Mouse (Mus musculus) midbrain, embryonic 10.5 days (tissue): Measurements from ENCODE around the gene Wfs1. TPM values are rescaled to one million over a fixed set of nuclear protein-coding genes. Genes with fewer than 3 reads are reported as not detected.
"Not testable (repeated sequence)": the region's sequence is repeated elsewhere in the genome, so short reads cannot be mapped to it uniquely, and the experiment has no call there.

Experiments
- DNase-seq: peaks from one replicate; pipeline ENCODE4 v3.0.0-alpha.2; 2017; ENCODE audit warnings: low spot score
- H3K27ac ChIP-seq: fragments of 300-500 bp; sonication (generic); replicated peaks from 2 replicates; pipeline ENCODE4 v1.5.1; 2016; ENCODE audit warnings: mild to moderate bottlenecking
- H3K27me3 ChIP-seq: fragments of 300-500 bp; sonication (generic); 2 replicates; pipeline ENCODE4 v1.6.1; 2016; ENCODE audit warnings: low read depth, mild to moderate bottlenecking; ENCODE audit not compliant: poor library complexity, severe bottlenecking
- H3K36me3 ChIP-seq: fragments of 300-500 bp; sonication (generic); 2 replicates; pipeline ENCODE4 v1.6.1; 2016; ENCODE audit warnings: mild to moderate bottlenecking, moderate library complexity
- H3K4me1 ChIP-seq: fragments of 300-500 bp; sonication (generic); 2 replicates; pipeline ENCODE4 v1.6.1; 2016
- H3K4me3 ChIP-seq: fragments of 300-500 bp; sonication (generic); 2 replicates; pipeline ENCODE4 v1.5.1; 2016; ENCODE audit warnings: mild to moderate bottlenecking, moderate library complexity
- H3K9me3 ChIP-seq: fragments of 300-500 bp; sonication (generic); replicated peaks from 2 replicates; pipeline ENCODE4 v1.6.1; 2016; ENCODE audit warnings: mild to moderate bottlenecking
- WGBS: fragments of 180-500 bp; shearing (Covaris S2); methylation state at CpG from one replicate; pipeline ENCODE4 v1.1.7; 2016; 5-methylcytosine and 5-hydroxymethylcytosine counted together
- polyA plus RNA-seq: library from polyadenylated mRNA; unstranded; fragments of >200 nt; fragmentation: Nextera tagmentation; extraction: Ambion mirVana; gene quantifications from 2 replicates; pipeline ENCODE4 v1.2.1, GENCODE M21; 2016

The Wfs1 gene
- polyA plus RNA-seq, 1 experiment from 2014 or later, result 8.9 TPM

DNA sequence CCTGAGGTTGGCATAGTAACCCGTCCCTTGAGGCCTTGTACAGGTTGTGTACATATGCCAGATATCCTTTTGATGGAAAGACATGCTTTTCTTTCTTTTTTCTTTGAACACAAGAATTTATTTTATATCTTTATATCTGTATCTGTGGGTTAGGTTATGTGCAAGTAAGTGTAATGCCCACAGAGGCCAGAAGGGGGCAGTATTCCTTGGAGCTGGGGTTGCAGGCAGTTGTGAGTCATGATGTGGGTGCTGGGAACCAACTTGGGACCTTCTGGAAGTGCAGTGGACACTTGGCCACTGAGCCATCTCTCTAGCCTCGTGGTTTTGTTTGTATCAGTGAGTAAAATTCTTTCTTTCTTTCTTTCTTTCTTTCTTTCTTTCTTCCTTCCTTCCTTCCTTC is 46.6 kb downstream of the Wfs1 start:
- no peak for DNase-seq
- Histone ChIP-seq H3K4me1 (peaks cover 17% of the 10 kb centered on the region), H3K9me3 (no peaks in the 10 kb centered on the region), H3K4me3 (no peak overlapping the region), H3K27ac (no peak overlapping the region), H3K27me3 (no peaks in the 10 kb centered on the region), H3K36me3 (no peaks in the 10 kb centered on the region)
- WGBS, result 85% methylated on average over 2 of the region's 2 CpGs

- not testable (repeated sequence) for H3K36me3 ChIP-seq, H3K9me3 ChIP-seq, H3K27ac ChIP-seq, H3K27me3 ChIP-seq, H3K4me3 ChIP-seq, DNase-seq
- 92% methylated on average over 2 of the region's 2 CpGs for WGBS
- H3K4me1 ChIP-seq, result peaks cover 13% of the 10 kb centered on the region
These were observed 50.0 kb downstream of the Wfs1 start for GRCm38 (mm10) chr5:36938991-36939390.

GRCm38 (mm10) chr5:36938021-36938420 is 51.0 kb downstream of the Wfs1 start:
- H3K4me3 ChIP-seq, result no peak overlapping the region

DNA sequence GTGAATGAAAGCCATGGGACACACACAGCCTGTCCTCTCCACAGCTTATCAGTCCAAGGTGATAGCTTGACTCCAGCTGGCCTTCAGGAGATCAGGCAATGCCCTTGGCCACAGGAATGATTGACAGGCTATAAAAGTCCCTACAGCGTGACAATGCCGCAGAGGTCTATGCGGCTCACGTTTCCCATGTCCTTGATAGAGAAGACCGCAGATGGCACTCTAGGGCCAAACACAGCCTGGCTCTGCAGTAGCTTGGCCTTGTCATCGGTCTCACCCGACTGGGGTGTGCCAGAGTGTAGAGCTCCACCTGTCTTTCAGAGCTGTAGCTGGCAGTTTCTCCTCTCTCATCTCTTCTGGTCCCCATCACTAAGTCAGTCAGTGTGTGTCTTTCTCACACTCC is 52.5 kb downstream of the Wfs1 start:
- Histone ChIP-seq H3K4me1 (peaks cover 13% of the 10 kb centered on the region), H3K4me3 (no peak overlapping the region), H3K36me3 (no peaks in the 10 kb centered on the region), H3K27ac (peak overlapping the region; percentile 46; the same call in 1 of the 2 replicates), H3K27me3 (no peaks in the 10 kb centered on the region), H3K9me3 (no peaks in the 10 kb centered on the region)
- 88% methylated on average over 7 of the region's 7 CpGs for WGBS
- DNase-seq, result no peak

More at GRCm38 (mm10) chr5:36938021-36938420, 51.0 kb downstream of the Wfs1 start:
- Histone ChIP-seq H3K9me3 (no peaks in the 10 kb centered on the region), H3K36me3 (no peaks in the 10 kb centered on the region), H3K4me1 (peaks cover 13% of the 10 kb centered on the region), H3K27me3 (no peaks in the 10 kb centered on the region), H3K27ac (no peak overlapping the region)
- DNase-seq, result no peak
- 94% methylated on average over 5 of the region's 5 CpGs for WGBS

DNA sequence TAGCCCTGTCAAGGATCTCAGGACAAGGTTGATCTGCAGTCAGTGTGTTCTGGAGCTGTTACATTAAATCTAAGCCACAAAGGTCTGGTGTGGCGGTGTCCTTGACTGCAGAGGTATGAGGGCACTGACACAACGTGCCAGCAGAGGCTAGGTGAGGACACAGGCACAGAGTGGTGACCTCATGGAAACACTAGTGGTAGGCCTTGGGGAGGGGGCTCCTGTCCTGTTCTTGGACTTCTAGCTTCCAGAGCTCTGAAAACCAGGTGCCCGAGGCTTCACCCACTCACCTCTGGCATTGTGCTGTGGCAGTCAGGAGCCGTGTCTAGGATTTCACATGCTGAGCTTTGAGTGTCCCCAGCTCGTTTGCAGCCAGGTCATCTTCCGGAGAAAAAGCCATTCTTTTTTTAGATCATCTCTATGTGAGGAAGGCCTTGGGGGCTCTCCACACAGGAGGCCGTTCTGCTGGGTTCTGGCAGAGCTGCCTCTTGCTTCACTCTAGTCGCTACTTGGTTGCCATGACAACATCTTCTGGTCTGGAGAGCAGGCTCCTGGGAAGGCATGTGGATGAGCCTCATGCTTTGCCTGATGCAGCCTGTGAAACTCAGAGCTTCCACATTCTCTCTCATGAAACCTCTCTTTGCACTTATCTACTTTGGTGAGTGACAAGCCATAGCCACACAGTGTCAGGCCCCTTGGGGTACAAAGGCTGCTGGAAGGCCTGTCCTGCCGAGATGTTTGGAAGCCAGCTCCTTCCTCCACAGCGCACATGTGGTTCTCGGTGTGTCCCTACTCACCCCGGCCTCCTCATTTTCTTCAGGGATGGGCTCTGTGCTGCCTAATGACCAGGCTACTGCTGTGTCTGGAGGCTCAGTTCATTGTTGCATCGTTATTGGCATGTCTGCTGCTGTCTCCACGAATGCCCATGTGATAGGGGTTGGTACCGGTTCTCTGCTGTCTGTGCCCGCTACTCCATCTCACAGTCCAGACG is 53.2 kb downstream of the Wfs1 start:
- 72% methylated on average over 17 of the region's 17 CpGs for WGBS
- DNase-seq, result peak; percentile 34
- H3K9me3 ChIP-seq, result no peaks in the 10 kb centered on the region
- peak overlapping the region; percentile 46; the same call in 1 of the 2 replicates for H3K27ac ChIP-seq
- H3K27me3 ChIP-seq, result no peaks in the 10 kb centered on the region
- no peaks in the 10 kb centered on the region for H3K36me3 ChIP-seq
- H3K4me1 ChIP-seq, result peaks cover 13% of the 10 kb centered on the region
- H3K4me3 ChIP-seq, result no peak overlapping the region

DNA sequence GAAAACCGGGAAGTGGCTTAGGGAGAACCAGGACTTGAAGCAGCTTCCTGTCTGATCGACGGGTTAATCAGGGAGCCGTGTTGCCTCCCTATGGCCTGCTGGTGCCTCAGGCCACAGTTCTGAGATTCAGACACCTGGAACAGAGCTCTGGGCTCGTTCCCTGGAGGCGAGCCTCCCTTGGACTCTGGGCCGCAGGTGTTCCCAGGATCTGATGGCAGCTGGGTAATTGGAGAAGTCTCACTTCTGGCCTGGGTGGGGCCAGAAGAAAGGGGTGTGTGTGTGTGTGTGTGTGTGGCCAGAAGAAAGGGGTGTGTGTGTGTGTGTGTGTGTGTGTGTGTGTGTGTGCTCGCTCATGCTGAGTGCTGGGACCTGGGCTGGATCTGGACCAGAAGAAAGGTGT is 55.6 kb downstream of the Wfs1 start:
- Histone ChIP-seq H3K4me1 (peaks cover 13% of the 10 kb centered on the region), H3K9me3 (no peaks in the 10 kb centered on the region), H3K27me3 (no peaks in the 10 kb centered on the region), H3K27ac (no peak overlapping the region), H3K36me3 (no peaks in the 10 kb centered on the region), H3K4me3 (no peak overlapping the region)
- WGBS, result 74% methylated on average over 7 of the region's 8 CpGs
- DNase-seq, result no peak

- 74% methylated on average over 3 of the region's 3 CpGs for WGBS
- no peaks in the 10 kb centered on the region for H3K36me3 ChIP-seq
These were observed 59.6 kb downstream of the Wfs1 start for GRCm38 (mm10) chr5:36929376-36929775.

DNA sequence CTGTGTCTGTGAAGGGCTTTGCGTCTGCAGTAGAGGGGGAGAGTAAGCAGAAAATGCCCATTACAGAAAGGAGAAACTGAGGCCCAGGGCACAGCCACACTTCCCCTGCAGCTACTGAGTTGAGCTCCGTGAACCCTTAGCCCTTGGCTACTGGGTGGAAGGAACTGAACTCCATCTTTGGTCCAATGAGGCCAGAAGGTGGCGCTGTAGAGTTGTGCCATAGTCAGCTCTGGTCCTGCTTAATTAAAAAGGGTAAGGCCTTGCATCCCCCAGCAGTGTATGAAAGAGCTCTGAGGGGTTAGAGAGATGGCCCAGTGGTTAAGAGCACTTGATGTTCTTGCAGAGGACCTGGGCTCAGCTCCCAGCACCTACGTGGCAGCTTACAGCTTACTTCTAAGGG is 60.3 kb downstream of the Wfs1 start:
- H3K27me3 ChIP-seq, result no peaks in the 10 kb centered on the region
- no peak overlapping the region for H3K27ac ChIP-seq
- peak; percentile 32 for DNase-seq
- H3K4me1 ChIP-seq, result peaks cover 5% of the 10 kb centered on the region
- no peaks in the 10 kb centered on the region for H3K36me3 ChIP-seq
- WGBS, result 50% methylated on average over 4 of the region's 4 CpGs
- no peak overlapping the region for H3K4me3 ChIP-seq
- H3K9me3 ChIP-seq, result no peaks in the 10 kb centered on the region

More at GRCm38 (mm10) chr5:36929376-36929775, 59.6 kb downstream of the Wfs1 start:
- Histone ChIP-seq H3K27ac (no peak overlapping the region), H3K4me1 (no peaks in the 10 kb centered on the region), H3K27me3 (no peaks in the 10 kb centered on the region), H3K9me3 (no peaks in the 10 kb centered on the region), H3K4me3 (no peak overlapping the region)
- no peak for DNase-seq

DNA sequence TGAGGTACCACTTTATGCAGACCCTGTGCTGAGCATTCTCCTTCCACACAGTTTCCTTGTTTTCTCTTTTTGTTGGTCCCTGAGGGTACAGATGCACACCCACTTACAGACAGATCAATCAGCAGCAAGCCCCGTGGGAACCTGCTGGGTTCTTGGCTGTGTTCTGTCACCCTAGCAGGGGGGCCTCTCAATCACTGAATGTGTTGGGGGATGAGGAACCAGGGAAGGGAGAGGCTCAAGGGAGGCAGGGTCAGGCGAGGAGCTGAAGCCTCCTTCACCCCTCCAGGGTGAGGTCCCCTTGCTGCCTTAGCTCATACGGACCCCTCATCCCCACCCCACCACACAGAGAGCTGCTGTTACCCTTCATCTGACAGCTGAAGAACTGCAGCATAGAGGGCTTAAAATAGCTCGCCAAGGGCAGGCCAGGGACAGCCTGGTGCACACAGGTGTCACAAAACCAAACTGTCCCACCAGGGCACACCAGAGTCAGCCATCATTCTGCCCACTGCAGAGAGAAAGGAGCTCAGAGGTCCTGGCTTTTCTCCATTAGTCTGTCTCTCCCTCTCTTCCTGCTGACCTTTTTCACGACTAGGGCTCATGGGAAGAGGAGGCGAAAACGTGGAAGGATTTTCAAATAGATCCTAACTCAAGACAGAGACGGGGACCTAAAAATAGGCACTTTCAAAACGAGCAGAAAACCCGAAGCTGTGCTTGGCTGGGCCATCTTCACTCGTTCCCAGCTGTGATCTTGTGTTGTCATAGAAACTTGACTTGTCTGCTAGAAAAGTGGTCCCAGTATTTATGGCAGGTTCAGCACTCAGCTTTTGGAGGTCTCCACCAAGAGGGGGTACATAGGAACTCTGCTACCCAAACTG is 64.9 kb downstream of the Wfs1 start:
- H3K36me3 ChIP-seq, result no peaks in the 10 kb centered on the region
- no peak overlapping the region for H3K27ac ChIP-seq
- peaks cover 17% of the 10 kb centered on the region for H3K4me1 ChIP-seq
- no peaks in the 10 kb centered on the region for H3K27me3 ChIP-seq
- no peak overlapping the region for H3K4me3 ChIP-seq
- no peaks in the 10 kb centered on the region for H3K9me3 ChIP-seq
- DNase-seq, result no peak
- WGBS, result 64% methylated on average over 11 of the region's 11 CpGs

DNA sequence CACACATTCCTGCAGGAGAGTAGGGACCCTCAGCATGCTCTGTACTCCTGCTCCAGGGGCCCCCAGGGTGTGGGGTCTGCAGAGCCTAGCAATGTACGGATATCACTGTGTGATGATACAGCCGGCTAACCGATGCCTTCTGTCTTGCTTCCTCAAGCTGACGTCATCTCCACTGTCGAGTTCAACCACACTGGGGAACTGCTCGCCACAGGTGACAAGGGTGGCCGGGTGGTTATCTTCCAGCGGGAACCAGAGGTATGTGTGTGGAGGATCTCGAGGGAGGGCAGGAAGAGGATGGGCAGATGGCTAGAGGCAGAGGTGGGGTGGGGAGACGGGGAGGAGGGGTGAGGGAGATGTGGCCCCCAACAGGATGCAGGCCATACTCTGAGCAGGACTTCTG is 66.2 kb downstream of the Wfs1 start:
- no peaks in the 10 kb centered on the region for H3K36me3 ChIP-seq
- no peak for DNase-seq
- H3K4me1 ChIP-seq, result peaks cover 28% of the 10 kb centered on the region
- H3K9me3 ChIP-seq, result no peaks in the 10 kb centered on the region
- no peak overlapping the region for H3K4me3 ChIP-seq
- H3K27me3 ChIP-seq, result no peaks in the 10 kb centered on the region
- no peak overlapping the region for H3K27ac ChIP-seq
- WGBS, result 87% methylated on average over 10 of the region's 10 CpGs

DNA sequence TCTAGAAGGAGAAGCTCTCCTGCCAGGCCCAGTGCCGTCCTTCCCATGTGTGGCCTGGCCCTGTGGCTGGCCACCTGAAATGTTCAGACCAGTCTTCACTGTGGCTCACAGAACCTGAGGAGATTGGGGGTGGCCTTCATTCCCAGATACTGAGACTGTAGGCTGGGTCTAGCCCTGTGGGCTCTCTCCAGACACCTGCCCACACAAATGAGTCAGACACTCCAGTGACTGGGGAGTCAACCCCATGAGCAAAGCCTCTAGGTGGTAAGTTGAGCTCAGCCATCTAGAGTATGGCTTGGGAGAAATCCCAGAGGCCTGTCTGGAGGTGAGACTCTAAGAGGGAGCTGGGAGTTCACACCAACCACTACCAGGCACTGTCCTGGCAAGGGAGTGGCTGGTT is 67.1 kb downstream of the Wfs1 start:
- H3K36me3 ChIP-seq, result no peaks in the 10 kb centered on the region
- no peaks in the 10 kb centered on the region for H3K27me3 ChIP-seq
- H3K27ac ChIP-seq, result no peak overlapping the region
- H3K4me1 ChIP-seq, result peaks cover 29% of the 10 kb centered on the region
- no peak overlapping the region for H3K4me3 ChIP-seq
- DNase-seq, result no peak
- H3K9me3 ChIP-seq, result no peaks in the 10 kb centered on the region
- WGBS, result 90% methylated on average over 1 of the region's 1 CpGs

DNA sequence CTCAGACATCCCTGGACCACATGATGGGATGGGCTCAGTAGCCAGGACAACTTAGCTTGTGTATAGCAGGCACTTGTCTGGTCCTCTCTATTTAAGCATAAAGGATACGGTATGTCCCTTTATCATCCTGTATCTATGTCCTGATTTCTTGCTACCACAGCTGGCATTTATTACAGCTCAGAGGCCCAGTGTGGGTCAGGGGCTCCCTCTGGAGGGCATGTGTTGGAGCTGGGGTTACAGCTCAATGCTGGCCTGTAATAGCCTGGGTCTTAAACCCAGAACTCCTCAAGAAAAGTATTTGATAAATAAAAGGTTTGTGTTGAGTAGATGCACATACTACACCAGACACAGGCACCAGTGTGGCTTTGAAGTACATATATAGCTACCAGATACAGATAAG is 68.9 kb downstream of the Wfs1 start:
- no peaks in the 10 kb centered on the region for H3K9me3 ChIP-seq
- peaks cover 29% of the 10 kb centered on the region for H3K4me1 ChIP-seq
- H3K36me3 ChIP-seq, result no peaks in the 10 kb centered on the region
- no peak overlapping the region for H3K27ac ChIP-seq
- H3K27me3 ChIP-seq, result no peaks in the 10 kb centered on the region
- WGBS, result 53% methylated on average over 1 of the region's 1 CpGs
- DNase-seq, result peak; percentile 27
- no peak overlapping the region for H3K4me3 ChIP-seq
